Mouse (Mus musculus): ENCODE measurements around the gene Mical2. TPM values are rescaled to one million over a fixed set of nuclear protein-coding genes. Genes with fewer than 3 reads are reported as not detected.
A peak's percentile ranks its signal among the peaks of the same experiment; 100 is the strongest.

The Mical2 gene
- 1.9 and 2.1 TPM in 2 replicates for polyA plus RNA-seq (2014; fragmentation: Nextera tagmentation; extraction: Ambion mirVana)

DNA sequence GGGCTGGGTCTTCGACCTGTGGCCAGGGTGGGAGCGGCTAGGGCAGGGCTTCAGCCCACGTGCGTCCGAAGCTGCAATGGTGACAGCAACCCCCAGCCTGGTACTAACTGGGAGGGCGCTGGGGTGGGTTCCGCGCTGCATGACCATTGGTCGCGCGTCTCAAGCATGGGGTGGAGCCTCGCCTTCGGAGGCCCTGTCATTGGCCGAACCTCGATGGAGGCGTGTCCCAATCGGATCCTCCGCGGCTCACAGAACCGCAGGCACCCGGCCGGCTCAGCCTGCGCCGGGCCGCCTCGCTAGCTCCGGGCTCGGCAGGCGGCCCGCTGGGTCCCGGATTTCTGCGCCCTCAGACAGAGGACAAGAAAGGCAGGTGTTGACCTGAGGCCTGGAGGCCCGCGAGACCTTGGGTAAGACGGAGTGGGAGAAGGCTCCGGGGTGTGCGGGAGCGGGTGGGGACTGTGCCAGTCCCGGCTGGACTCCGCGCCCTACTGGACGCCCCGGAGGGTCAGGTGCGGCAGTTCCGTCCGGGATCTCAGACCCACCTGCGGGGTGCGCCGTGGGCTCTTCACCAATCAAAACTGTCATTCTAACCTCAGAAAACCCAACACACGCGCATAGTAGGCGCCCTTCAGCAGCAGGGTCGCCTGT, at the start of gene Mical2:
Mical2 (plus strand) TSS at position 242 of the 648 bp plus-strand sequence.
- H3K27ac ChIP-seq (ENCODE audit: low read depth, low read length), result no peak within 1 kb of the TSS
- H3K9ac ChIP-seq (ENCODE audit: low read length), result peak within 1 kb of the TSS; percentile 49
- H3K27me3 ChIP-seq (ENCODE audit: control insufficient read depth, insufficient read depth, low read length), result peaks cover 28% of the 10 kb centered on the region
- under 1% methylated on average over 53 of the region's 53 CpGs for WGBS
- H3K4me3 ChIP-seq (ENCODE audit: low read depth, low read length), result peak within 1 kb of the TSS; percentile 51
- H3K36me3 ChIP-seq (ENCODE audit: control insufficient read depth, insufficient read depth, low read length), result no peaks in the 10 kb centered on the region
- peak; percentile 97 for ATAC-seq (replicated peaks; ENCODE audit: low FRiP score)
- peaks cover 8% of the 10 kb centered on the region; the same call in 1 of the 2 replicates for H3K4me1 ChIP-seq (replicated peaks; ENCODE audit: control insufficient read depth, insufficient read depth, low read length)
- H3K9me3 ChIP-seq (ENCODE audit: control insufficient read depth, low read length), result no peaks in the 10 kb centered on the region
- H3K4me2 ChIP-seq (ENCODE audit: low read depth, low read length, severe bottlenecking), result peak within 1 kb of the TSS; percentile 95
- peak; percentile 93 for DNase-seq (ENCODE audit: low spot score)

DNA sequence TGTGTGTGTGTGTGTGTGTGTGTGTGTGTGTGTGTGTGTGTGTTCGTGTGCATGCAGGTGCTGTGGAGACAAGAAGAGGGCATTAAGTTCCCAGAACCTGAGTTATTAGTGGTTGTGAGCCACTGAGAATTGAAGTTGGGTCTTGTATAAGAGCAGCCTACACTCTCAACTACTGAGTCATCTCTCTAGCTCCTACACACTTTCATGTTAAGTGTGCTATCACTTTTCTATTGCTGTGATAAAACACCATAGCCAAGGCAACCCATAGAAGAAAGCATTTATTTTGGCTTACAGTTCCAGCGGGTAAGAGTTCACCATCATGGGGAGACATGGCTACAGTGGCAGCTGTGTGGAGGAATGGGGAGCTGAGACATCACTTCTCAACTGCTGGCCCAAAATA, 49.0 kb upstream of the Mical2 start:
- H3K9ac ChIP-seq (ENCODE audit: low read length), result no peak overlapping the region
- no peaks in the 10 kb centered on the region for H3K27me3 ChIP-seq (ENCODE audit: control insufficient read depth, insufficient read depth, low read length)
- H3K36me3 ChIP-seq (ENCODE audit: control insufficient read depth, insufficient read depth, low read length), result no peaks in the 10 kb centered on the region
- no peak overlapping the region for H3K4me2 ChIP-seq (ENCODE audit: low read depth, low read length, severe bottlenecking)
- ATAC-seq (replicated peaks; ENCODE audit: low FRiP score) (no peak), DNase-seq (ENCODE audit: low spot score) (no peak)
- 91% methylated on average over 2 of the region's 2 CpGs for WGBS
- no peaks in the 10 kb centered on the region for H3K4me1 ChIP-seq (replicated peaks; ENCODE audit: control insufficient read depth, insufficient read depth, low read length)
- H3K9me3 ChIP-seq (ENCODE audit: control insufficient read depth, low read length), result no peaks in the 10 kb centered on the region
- H3K4me3 ChIP-seq (ENCODE audit: low read depth, low read length), result no peak overlapping the region
- no peak overlapping the region for H3K27ac ChIP-seq (ENCODE audit: low read depth, low read length)

DNA sequence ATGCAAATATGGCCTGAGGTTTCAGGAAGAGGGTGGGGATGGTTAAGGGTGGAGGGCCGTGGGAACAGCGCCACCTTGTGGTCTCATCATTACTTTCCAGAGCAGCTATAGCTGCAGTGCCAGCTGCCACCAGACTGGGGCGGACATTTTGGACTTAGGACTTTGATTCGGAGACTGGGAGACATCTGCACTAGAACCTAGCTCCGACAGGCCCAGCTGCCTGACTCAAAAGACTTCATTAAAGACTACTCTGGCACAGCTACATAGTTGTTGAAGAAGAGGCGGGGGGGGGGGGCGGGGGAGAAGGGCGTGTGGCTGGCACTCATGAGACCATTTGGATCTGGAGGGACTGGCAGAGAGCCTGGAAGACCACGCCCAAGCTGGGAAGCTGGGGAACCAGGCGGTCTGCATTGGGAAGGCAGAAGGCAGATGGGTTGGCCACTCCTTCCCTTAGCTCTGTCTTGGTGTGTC, 45.4 kb upstream of the Mical2 start:
- DNase-seq (ENCODE audit: low spot score) (peak; percentile 91), ATAC-seq (replicated peaks; ENCODE audit: low FRiP score) (peak; percentile 79)
- no peaks in the 10 kb centered on the region for H3K9me3 ChIP-seq (ENCODE audit: control insufficient read depth, low read length)
- no peak overlapping the region for H3K27ac ChIP-seq (ENCODE audit: low read depth, low read length)
- no peak overlapping the region for H3K4me3 ChIP-seq (ENCODE audit: low read depth, low read length)
- H3K9ac ChIP-seq (ENCODE audit: low read length), result no peak overlapping the region
- H3K4me1 ChIP-seq (replicated peaks; ENCODE audit: control insufficient read depth, insufficient read depth, low read length), result no peaks in the 10 kb centered on the region
- no peaks in the 10 kb centered on the region for H3K27me3 ChIP-seq (ENCODE audit: control insufficient read depth, insufficient read depth, low read length)
- no peaks in the 10 kb centered on the region for H3K36me3 ChIP-seq (ENCODE audit: control insufficient read depth, insufficient read depth, low read length)
- H3K4me2 ChIP-seq (ENCODE audit: low read depth, low read length, severe bottlenecking), result peak overlapping the region; percentile 35; the same call in 1 of the 2 replicates
- WGBS, result 19% methylated on average over 8 of the region's 10 CpGs

DNA sequence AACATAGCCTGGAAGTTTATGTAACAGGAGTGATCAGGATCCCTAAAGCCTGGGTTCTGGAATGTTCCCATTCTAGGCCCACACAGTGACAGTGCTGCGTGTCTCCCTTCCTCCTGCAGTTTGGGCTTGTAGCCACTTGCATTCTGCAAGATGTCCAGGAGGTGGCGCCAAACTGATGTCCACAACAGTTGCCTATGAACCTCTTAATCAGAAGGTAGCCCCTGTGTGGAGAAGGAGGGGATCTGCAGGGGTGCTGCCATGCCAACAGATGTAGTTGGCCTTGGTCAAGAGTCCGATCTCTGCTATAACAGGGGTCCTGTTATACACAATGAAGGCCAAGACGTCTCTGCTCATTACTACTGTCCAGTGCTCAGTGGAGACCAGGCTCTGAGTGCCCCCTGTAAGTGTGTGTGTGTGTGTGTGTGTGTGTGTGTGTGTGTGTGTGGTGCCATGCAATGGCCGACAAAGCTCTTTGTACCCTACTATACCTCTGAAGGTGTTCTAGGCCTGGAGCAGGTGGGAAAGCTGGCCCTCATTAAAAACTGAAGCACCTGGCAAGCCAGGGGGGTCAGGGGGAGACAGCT, 42.3 kb upstream of the Mical2 start:
- Histone ChIP-seq H3K4me2 (ENCODE audit: low read depth, low read length, severe bottlenecking) (no peak overlapping the region), H3K36me3 (ENCODE audit: control insufficient read depth, insufficient read depth, low read length) (no peaks in the 10 kb centered on the region), H3K9ac (ENCODE audit: low read length) (no peak overlapping the region), H3K27me3 (ENCODE audit: control insufficient read depth, insufficient read depth, low read length) (no peaks in the 10 kb centered on the region), H3K9me3 (ENCODE audit: control insufficient read depth, low read length) (no peaks in the 10 kb centered on the region), H3K4me3 (ENCODE audit: low read depth, low read length) (no peak overlapping the region), H3K27ac (ENCODE audit: low read depth, low read length) (no peak overlapping the region), H3K4me1 (replicated peaks; ENCODE audit: control insufficient read depth, insufficient read depth, low read length) (no peaks in the 10 kb centered on the region)
- DNase-seq (ENCODE audit: low spot score) (peak; percentile 93), ATAC-seq (replicated peaks; ENCODE audit: low FRiP score) (peak; percentile 49)
- WGBS, result 42% methylated on average over 5 of the region's 5 CpGs

DNA sequence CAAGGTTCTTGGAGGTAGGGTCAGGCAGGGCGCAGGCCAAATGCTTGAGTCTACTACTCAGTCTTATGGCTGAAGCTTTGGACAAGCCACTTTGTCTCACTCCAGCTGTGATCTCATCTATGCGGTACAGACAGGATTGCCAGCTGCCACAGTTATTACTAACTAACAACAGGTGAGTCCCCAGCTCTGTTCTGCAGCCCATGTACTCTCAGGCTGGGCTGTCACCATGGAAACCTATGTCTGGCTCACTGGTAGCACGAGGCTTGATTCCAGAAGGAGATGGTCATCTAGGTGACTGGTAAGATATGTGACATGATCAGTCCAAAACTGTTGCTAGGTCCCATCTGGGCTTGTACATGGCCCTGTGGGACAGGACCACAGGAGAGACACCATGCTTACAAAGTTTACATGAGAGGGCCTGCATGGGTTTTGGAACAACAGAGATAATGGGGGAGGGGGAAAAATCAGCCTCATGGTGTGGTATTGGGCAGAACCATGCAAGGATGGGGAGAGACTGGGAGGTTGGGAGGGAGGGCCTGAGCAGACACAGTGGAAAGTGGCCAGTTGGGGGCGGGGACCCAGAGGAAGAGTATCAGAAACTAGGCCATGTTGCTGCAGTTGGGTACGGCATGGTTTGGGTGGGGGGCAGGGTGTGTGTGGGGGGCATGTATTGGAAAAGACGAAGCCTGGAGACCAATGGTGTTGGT, 41.0 kb upstream of the Mical2 start:
- WGBS, result 84% methylated on average over 6 of the region's 6 CpGs
- H3K4me1 ChIP-seq (replicated peaks; ENCODE audit: control insufficient read depth, insufficient read depth, low read length), result no peaks in the 10 kb centered on the region
- H3K9me3 ChIP-seq (ENCODE audit: control insufficient read depth, low read length), result no peaks in the 10 kb centered on the region
- ATAC-seq (replicated peaks; ENCODE audit: low FRiP score) (no peak), DNase-seq (ENCODE audit: low spot score) (no peak)
- no peak overlapping the region for H3K4me2 ChIP-seq (ENCODE audit: low read depth, low read length, severe bottlenecking)
- H3K27ac ChIP-seq (ENCODE audit: low read depth, low read length), result no peak overlapping the region
- no peaks in the 10 kb centered on the region for H3K36me3 ChIP-seq (ENCODE audit: control insufficient read depth, insufficient read depth, low read length)
- no peak overlapping the region for H3K9ac ChIP-seq (ENCODE audit: low read length)
- H3K4me3 ChIP-seq (ENCODE audit: low read depth, low read length), result no peak overlapping the region
- no peaks in the 10 kb centered on the region for H3K27me3 ChIP-seq (ENCODE audit: control insufficient read depth, insufficient read depth, low read length)

DNA sequence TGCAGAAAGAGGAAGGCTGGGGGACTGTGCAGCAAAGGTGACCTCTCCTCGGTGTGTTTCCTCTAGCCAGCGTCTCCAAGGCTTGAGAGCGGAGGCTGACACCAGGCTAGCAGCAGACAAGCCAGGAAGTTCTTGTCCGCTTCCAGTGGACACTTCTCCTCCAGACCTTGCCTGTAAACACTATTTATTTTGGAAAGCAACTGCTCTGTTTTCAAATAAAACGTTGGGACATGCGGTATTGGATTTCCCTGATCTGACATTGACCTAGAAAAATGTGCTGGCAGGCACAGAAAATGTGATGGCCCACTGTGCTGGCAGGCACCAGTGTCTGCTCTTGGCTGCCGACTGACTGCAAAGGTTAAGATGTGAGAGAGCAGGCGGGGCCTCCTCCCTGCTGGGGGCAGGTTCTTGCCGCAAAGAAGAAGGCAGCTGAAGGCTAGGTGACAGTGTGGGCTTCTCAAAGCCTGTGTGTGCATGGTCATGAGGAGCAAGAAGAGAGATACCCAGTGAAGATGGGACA, 40.4 kb upstream of the Mical2 start:
- Histone ChIP-seq H3K36me3 (ENCODE audit: control insufficient read depth, insufficient read depth, low read length) (no peaks in the 10 kb centered on the region), H3K9me3 (ENCODE audit: control insufficient read depth, low read length) (no peaks in the 10 kb centered on the region), H3K4me3 (ENCODE audit: low read depth, low read length) (no peak overlapping the region), H3K9ac (ENCODE audit: low read length) (no peak overlapping the region), H3K4me1 (replicated peaks; ENCODE audit: control insufficient read depth, insufficient read depth, low read length) (no peaks in the 10 kb centered on the region), H3K4me2 (ENCODE audit: low read depth, low read length, severe bottlenecking) (no peak overlapping the region), H3K27ac (ENCODE audit: low read depth, low read length) (no peak overlapping the region), H3K27me3 (ENCODE audit: control insufficient read depth, insufficient read depth, low read length) (no peaks in the 10 kb centered on the region)
- no peak for ATAC-seq (replicated peaks; ENCODE audit: low FRiP score)
- DNase-seq (ENCODE audit: low spot score), result no peak
- 74% methylated on average over 9 of the region's 9 CpGs for WGBS

DNA sequence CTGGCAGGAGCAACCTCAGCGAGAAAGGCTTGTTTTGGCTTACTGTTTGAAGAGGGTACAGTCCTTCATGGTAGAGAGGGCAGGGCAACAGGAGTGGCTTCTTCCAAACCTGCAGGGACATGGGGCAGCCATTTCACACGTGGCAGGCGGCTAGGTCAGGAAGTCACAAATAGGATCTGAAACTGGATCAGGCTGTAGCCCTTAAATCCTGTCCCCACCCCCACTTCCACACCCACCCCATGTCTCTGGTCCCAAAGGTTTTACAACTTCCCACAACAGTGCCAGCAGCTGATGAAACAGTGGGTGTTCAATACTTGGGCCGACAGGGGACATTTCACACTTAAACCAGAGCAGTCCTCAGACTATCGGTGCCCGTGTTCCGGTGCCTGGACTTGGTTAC, 38.8 kb upstream of the Mical2 start:
- no peaks in the 10 kb centered on the region for H3K36me3 ChIP-seq (ENCODE audit: control insufficient read depth, insufficient read depth, low read length)
- H3K4me1 ChIP-seq (replicated peaks; ENCODE audit: control insufficient read depth, insufficient read depth, low read length), result no peaks in the 10 kb centered on the region
- H3K9ac ChIP-seq (ENCODE audit: low read length), result no peak overlapping the region
- 91% methylated on average over 7 of the region's 7 CpGs for WGBS
- H3K4me3 ChIP-seq (ENCODE audit: low read depth, low read length), result no peak overlapping the region
- no peak overlapping the region for H3K27ac ChIP-seq (ENCODE audit: low read depth, low read length)
- H3K9me3 ChIP-seq (ENCODE audit: control insufficient read depth, low read length), result no peaks in the 10 kb centered on the region
- no peaks in the 10 kb centered on the region for H3K27me3 ChIP-seq (ENCODE audit: control insufficient read depth, insufficient read depth, low read length)
- DNase-seq (ENCODE audit: low spot score) (no peak), ATAC-seq (replicated peaks; ENCODE audit: low FRiP score) (no peak)
- no peak overlapping the region for H3K4me2 ChIP-seq (ENCODE audit: low read depth, low read length, severe bottlenecking)

DNA sequence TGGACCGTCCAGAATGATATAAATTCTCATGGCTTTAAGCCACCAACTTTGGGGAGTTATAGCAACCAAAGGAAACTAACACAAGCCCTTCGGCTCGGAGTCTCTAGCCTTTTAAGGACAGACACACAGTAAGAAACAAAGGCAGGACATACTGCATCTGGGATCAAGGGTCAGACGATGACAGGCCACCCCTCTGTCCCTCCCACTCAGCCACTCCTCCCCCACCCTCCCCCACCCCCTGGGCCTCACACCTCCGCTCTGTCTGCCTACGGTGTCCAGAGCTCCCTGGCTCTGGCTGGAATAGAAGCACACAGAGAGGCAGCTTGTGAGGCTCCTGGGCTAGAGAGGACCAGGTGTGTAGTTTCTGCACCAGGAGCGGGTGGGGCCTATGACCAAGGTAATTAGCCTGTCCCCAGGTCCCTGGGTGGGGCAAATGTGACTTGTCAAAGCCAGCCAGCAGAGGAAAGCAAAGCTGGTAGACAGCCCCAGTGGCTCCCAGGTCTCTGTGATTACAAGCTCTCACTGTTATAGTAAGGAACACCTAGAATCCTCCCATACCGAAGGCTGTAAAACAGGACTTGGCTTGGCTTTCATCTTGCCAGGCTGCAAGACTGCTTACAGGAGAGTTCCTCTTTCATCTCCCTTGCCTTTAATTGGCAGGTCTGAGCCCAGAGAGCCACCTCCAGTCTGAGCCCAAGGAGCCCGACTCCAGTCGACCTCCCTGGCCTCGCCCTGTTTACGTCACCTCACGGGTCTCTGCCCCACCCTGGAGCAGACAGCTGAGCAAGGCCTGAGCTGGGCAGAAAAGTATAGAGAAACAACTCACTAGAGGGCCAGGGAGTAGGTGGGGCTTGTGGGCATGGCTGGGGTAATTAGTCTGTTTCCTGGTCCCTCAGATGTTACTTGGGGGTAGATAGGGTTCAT, 37.9 kb upstream of the Mical2 start:
- H3K4me2 ChIP-seq (ENCODE audit: low read depth, low read length, severe bottlenecking), result no peak overlapping the region
- no peak overlapping the region for H3K27ac ChIP-seq (ENCODE audit: low read depth, low read length)
- H3K9me3 ChIP-seq (ENCODE audit: control insufficient read depth, low read length), result no peaks in the 10 kb centered on the region
- 78% methylated on average over 13 of the region's 13 CpGs for WGBS
- H3K27me3 ChIP-seq (ENCODE audit: control insufficient read depth, insufficient read depth, low read length), result no peaks in the 10 kb centered on the region
- ATAC-seq (replicated peaks; ENCODE audit: low FRiP score) (no peak), DNase-seq (ENCODE audit: low spot score) (no peak)
- H3K9ac ChIP-seq (ENCODE audit: low read length), result no peak overlapping the region
- H3K4me1 ChIP-seq (replicated peaks; ENCODE audit: control insufficient read depth, insufficient read depth, low read length), result no peaks in the 10 kb centered on the region
- no peaks in the 10 kb centered on the region for H3K36me3 ChIP-seq (ENCODE audit: control insufficient read depth, insufficient read depth, low read length)
- H3K4me3 ChIP-seq (ENCODE audit: low read depth, low read length), result no peak overlapping the region

Measured in forebrain, embryonic 11.5 days (tissue).